Mouse (Mus musculus) neural tube, embryonic 13.5 days (tissue): ENCODE results near the gene Cfap36. TPM values are rescaled to one million over a fixed set of nuclear protein-coding genes. Genes with fewer than 3 reads are reported as not detected.
A peak's percentile ranks its signal among the peaks of the same experiment; 100 is the strongest.

Experiments
- ATAC-seq: fragments of 200-750 bp; cut with Nextera tagmentation; 2 replicates; pipeline ENCODE4 v1.8.0; 2017; ENCODE audit warnings: low read depth, mild to moderate bottlenecking, moderate TSS enrichment, moderate library complexity
- H3K27ac ChIP-seq: fragments of 300-500 bp; sonication (generic); replicated peaks from 2 replicates; pipeline ENCODE4 v1.5.1; 2015; ENCODE audit warnings: moderate library complexity, mild to moderate bottlenecking, inconsistent platforms
- H3K27me3 ChIP-seq: fragments of 300-500 bp; sonication (generic); 2 replicates; pipeline ENCODE4 v1.6.1; 2015; ENCODE audit warnings: mild to moderate bottlenecking, inconsistent platforms
- H3K36me3 ChIP-seq: fragments of 300-500 bp; sonication (generic); 2 replicates; pipeline ENCODE4 v1.6.1; 2015; ENCODE audit warnings: mild to moderate bottlenecking, inconsistent platforms
- H3K4me1 ChIP-seq: fragments of 300-500 bp; sonication (generic); replicated peaks from 2 replicates; pipeline ENCODE4 v1.6.1; 2015; ENCODE audit warnings: inconsistent platforms
- H3K4me2 ChIP-seq: fragments of 300-500 bp; sonication (generic); 2 replicates; pipeline ENCODE4 v1.6.1; 2015; ENCODE audit warnings: inconsistent platforms, mild to moderate bottlenecking, moderate library complexity
- H3K4me3 ChIP-seq: fragments of 300-500 bp; sonication (generic); 2 replicates; pipeline ENCODE4 v1.5.1; 2015; ENCODE audit warnings: mild to moderate bottlenecking, inconsistent platforms
- H3K9ac ChIP-seq: fragments of 300-500 bp; sonication (generic); 2 replicates; pipeline ENCODE4 v1.6.1; 2015; ENCODE audit warnings: moderate library complexity, mild to moderate bottlenecking, inconsistent platforms
- H3K9me3 ChIP-seq: fragments of 300-500 bp; sonication (generic); 2 replicates; pipeline ENCODE4 v1.6.1; 2016; ENCODE audit warnings: inconsistent platforms
- WGBS: fragments of 180-500 bp; shearing (Covaris S2); methylation state at CpG from one replicate; pipeline ENCODE4 v1.1.7; 2015; 5-methylcytosine and 5-hydroxymethylcytosine counted together
- polyA plus RNA-seq: library from polyadenylated mRNA; unstranded; fragments of >200 nt; fragmentation: Nextera tagmentation; extraction: Ambion mirVana; gene quantifications from 2 replicates; pipeline ENCODE4 v1.2.1, GENCODE M21; 2015

The Cfap36 gene
- polyA plus RNA-seq, 1 experiment from 2014 or later: 124 TPM

- Histone ChIP-seq H3K4me1 (peaks cover 16% of the 10 kb centered on the region), H3K4me3 (peak overlapping the region; percentile 97), H3K9ac (peak overlapping the region; percentile 97), H3K36me3 (0 out of 2 replicates have a peak, but pooled peaks cover 2% of the 10 kb centered on the region), H3K27ac (peak overlapping the region; percentile 98), H3K9me3 (no peaks in the 10 kb centered on the region), H3K4me2 (peak overlapping the region; percentile 88), H3K27me3 (no peaks in the 10 kb centered on the region)
- 8% methylated on average over 13 of the region's 13 CpGs for WGBS
- ATAC-seq: no peak
These were observed 73.3 kb downstream of the Cfap36 start for GRCm38 (mm10) chr11:29173706-29174436.

- peak; percentile 82 for ATAC-seq
- under 1% methylated on average over 38 of the region's 38 CpGs for WGBS
- Histone ChIP-seq H3K9me3 (no peaks in the 10 kb centered on the region), H3K9ac (peak overlapping the region; percentile 97), H3K27ac (peak overlapping the region; percentile 98), H3K4me3 (peak overlapping the region; percentile 97), H3K4me2 (peak overlapping the region; percentile 88), H3K36me3 (no peaks in the 10 kb centered on the region), H3K27me3 (no peaks in the 10 kb centered on the region), H3K4me1 (peaks cover 16% of the 10 kb centered on the region)
These were observed 74.0 kb downstream of the Cfap36 start for GRCm38 (mm10) chr11:29173125-29173631.

GRCm38 (mm10) chr11:29172563-29173124 is 74.6 kb downstream of the Cfap36 start, which contains the start of gene Ppp4r3b:
TSS of gene Ppp4r3b (plus strand) at chr11:29172890.
- WGBS: under 1% methylated on average over 50 of the region's 50 CpGs
- peak within 1 kb of the TSS; percentile 97 for H3K9ac ChIP-seq
- H3K9me3 ChIP-seq: no peaks in the 10 kb centered on the region
- peaks cover 16% of the 10 kb centered on the region for H3K4me1 ChIP-seq
- H3K36me3 ChIP-seq: no peaks in the 10 kb centered on the region
- H3K27ac ChIP-seq: peak within 1 kb of the TSS; percentile 98
- no peaks in the 10 kb centered on the region for H3K27me3 ChIP-seq
- H3K4me3 ChIP-seq: peak within 1 kb of the TSS; percentile 97
- ATAC-seq: peak; percentile 99
- H3K4me2 ChIP-seq: peak within 1 kb of the TSS; percentile 88

- under 1% methylated on average over 34 of the region's 34 CpGs for WGBS
- ATAC-seq: peak; percentile 42
- H3K4me3 ChIP-seq: peak overlapping the region; percentile 97
These were observed 75.2 kb downstream of the Cfap36 start for GRCm38 (mm10) chr11:29171959-29172391.

More at GRCm38 (mm10) chr11:29171959-29172391, 75.2 kb downstream of the Cfap36 start:
- peak overlapping the region; percentile 67 for H3K9ac ChIP-seq
- H3K27ac ChIP-seq: peak overlapping the region; percentile 68
- no peaks in the 10 kb centered on the region for H3K36me3 ChIP-seq
- peak overlapping the region; percentile 78 for H3K4me2 ChIP-seq
- no peaks in the 10 kb centered on the region for H3K9me3 ChIP-seq
- H3K4me1 ChIP-seq: peaks cover 16% of the 10 kb centered on the region
- no peaks in the 10 kb centered on the region for H3K27me3 ChIP-seq

Other genes starting within 250 kb of the Cfap36 start
- gene Pnpt1, start 116.7 kb downstream of the Cfap36 start, polyA plus RNA-seq: 29.9 and 30.8 TPM in 2 replicates
- 80.8 and 82.7 TPM in 2 replicates for gene Ppp4r3b, start 74.5 kb downstream of the Cfap36 start, polyA plus RNA-seq
- gene Ccdc88a, start 126.2 kb upstream of the Cfap36 start, polyA plus RNA-seq: 71.9 and 74.4 TPM in 2 replicates